Mouse (Mus musculus): ENCODE measurements around the gene Ano7. TPM values are rescaled to one million over a fixed set of nuclear protein-coding genes. Genes with fewer than 3 reads are reported as not detected.

Gene Ano7
- polyA plus RNA-seq, 2 experiments = 2.2 to 4.7 TPM

- no peak for ATAC-seq (ENCODE audit: low FRiP score, low read depth)
- Histone ChIP-seq H3K4me1 (ENCODE audit: control insufficient read depth, insufficient read depth, low read length) (no peaks in the 10 kb centered on the region), H3K27me3 (ENCODE audit: control insufficient read depth, insufficient read depth, low read length) (no peaks in the 10 kb centered on the region), H3K4me2 (replicated peaks; ENCODE audit: low read depth, low read length, severe bottlenecking) (no peak overlapping the region), H3K4me3 (replicated peaks; ENCODE audit: low read length) (no peak overlapping the region), H3K27ac (replicated peaks; ENCODE audit: low read depth, low read length) (no peak overlapping the region), H3K9ac (ENCODE audit: low read depth, low read length, severe bottlenecking) (no peak overlapping the region), H3K9me3 (ENCODE audit: control insufficient read depth, low read length) (no peaks in the 10 kb centered on the region), H3K36me3 (ENCODE audit: control insufficient read depth, insufficient read depth, low read length) (peaks cover 50% of the 10 kb centered on the region)
- WGBS = 92% methylated on average over 6 of the region's 6 CpGs
- no peak for TF ChIP-seq POLR2A (IDR thresholded peaks at IDR 0.05; ENCODE audit: borderline replicate concordance, extremely low read depth, insufficient read depth, insufficient read length)
- no peak for DNase-seq (ENCODE audit: low spot score)
Observed at GRCm38 (mm10) chr1:93365641-93366040, 8.1 kb upstream of the Ano7 start.

GRCm38 (mm10) chr1:93377307-93377706 is 3.6 kb downstream of the Ano7 start:
- H3K9ac ChIP-seq (ENCODE audit: low read depth, low read length, severe bottlenecking) = no peak overlapping the region
- no peak for TF ChIP-seq POLR2A (IDR thresholded peaks at IDR 0.05; ENCODE audit: borderline replicate concordance, extremely low read depth, insufficient read depth, insufficient read length)
- H3K4me3 ChIP-seq (replicated peaks; ENCODE audit: low read length) = no peak overlapping the region
- no peak overlapping the region for H3K4me2 ChIP-seq (replicated peaks; ENCODE audit: low read depth, low read length, severe bottlenecking)
- ATAC-seq (ENCODE audit: low FRiP score, low read depth) (no peak), DNase-seq (ENCODE audit: low spot score) (no peak)
- 67% methylated on average over 5 of the region's 5 CpGs for WGBS
- no peaks in the 10 kb centered on the region for H3K4me1 ChIP-seq (ENCODE audit: control insufficient read depth, insufficient read depth, low read length)
- H3K27ac ChIP-seq (replicated peaks; ENCODE audit: low read depth, low read length) = no peak overlapping the region
- no peaks in the 10 kb centered on the region for H3K27me3 ChIP-seq (ENCODE audit: control insufficient read depth, insufficient read depth, low read length)
- H3K36me3 ChIP-seq (ENCODE audit: control insufficient read depth, insufficient read depth, low read length) = no peaks in the 10 kb centered on the region
- no peaks in the 10 kb centered on the region for H3K9me3 ChIP-seq (ENCODE audit: control insufficient read depth, low read length)

- no peak for DNase-seq (ENCODE audit: low spot score)
- H3K4me1 ChIP-seq (ENCODE audit: control insufficient read depth, insufficient read depth, low read length) = no peaks in the 10 kb centered on the region
- WGBS = 79% methylated on average over 5 of the region's 5 CpGs
- no peak overlapping the region for H3K4me2 ChIP-seq (replicated peaks; ENCODE audit: low read depth, low read length, severe bottlenecking)
- H3K36me3 ChIP-seq (ENCODE audit: control insufficient read depth, insufficient read depth, low read length) = no peaks in the 10 kb centered on the region
- TF ChIP-seq POLR2A (IDR thresholded peaks at IDR 0.05; ENCODE audit: borderline replicate concordance, extremely low read depth, insufficient read depth, insufficient read length) = no peak
- H3K27ac ChIP-seq (replicated peaks; ENCODE audit: low read depth, low read length) = no peak overlapping the region
- no peaks in the 10 kb centered on the region for H3K9me3 ChIP-seq (ENCODE audit: control insufficient read depth, low read length)
- H3K4me3 ChIP-seq (replicated peaks; ENCODE audit: low read length) = no peak overlapping the region
- ATAC-seq (ENCODE audit: low FRiP score, low read depth) = no peak
- no peak overlapping the region for H3K9ac ChIP-seq (ENCODE audit: low read depth, low read length, severe bottlenecking)
- H3K27me3 ChIP-seq (ENCODE audit: control insufficient read depth, insufficient read depth, low read length) = no peaks in the 10 kb centered on the region
Observed at GRCm38 (mm10) chr1:93379117-93379516, 5.4 kb downstream of the Ano7 start.

GRCm38 (mm10) chr1:93387198-93387597 is 13.5 kb downstream of the Ano7 start:
- TF ChIP-seq POLR2A (IDR thresholded peaks at IDR 0.05; ENCODE audit: borderline replicate concordance, extremely low read depth, insufficient read depth, insufficient read length) = no peak
- no peaks in the 10 kb centered on the region for H3K9me3 ChIP-seq (ENCODE audit: control insufficient read depth, low read length)
- H3K4me3 ChIP-seq (replicated peaks; ENCODE audit: low read length) = no peak overlapping the region
- no peak overlapping the region for H3K9ac ChIP-seq (ENCODE audit: low read depth, low read length, severe bottlenecking)
- H3K27me3 ChIP-seq (ENCODE audit: control insufficient read depth, insufficient read depth, low read length) = no peaks in the 10 kb centered on the region
- ATAC-seq (ENCODE audit: low FRiP score, low read depth) = no peak
- H3K36me3 ChIP-seq (ENCODE audit: control insufficient read depth, insufficient read depth, low read length) = no peaks in the 10 kb centered on the region
- 35% methylated on average over 2 of the region's 2 CpGs for WGBS
- DNase-seq (ENCODE audit: low spot score) = no peak
- H3K4me2 ChIP-seq (replicated peaks; ENCODE audit: low read depth, low read length, severe bottlenecking) = no peak overlapping the region
- H3K27ac ChIP-seq (replicated peaks; ENCODE audit: low read depth, low read length) = no peak overlapping the region
- H3K4me1 ChIP-seq (ENCODE audit: control insufficient read depth, insufficient read depth, low read length) = no peaks in the 10 kb centered on the region

- no peak overlapping the region for H3K4me3 ChIP-seq (replicated peaks; ENCODE audit: low read length)
- WGBS = 76% methylated on average over 2 of the region's 2 CpGs
- no peaks in the 10 kb centered on the region for H3K9me3 ChIP-seq (ENCODE audit: control insufficient read depth, low read length)
- H3K4me2 ChIP-seq (replicated peaks; ENCODE audit: low read depth, low read length, severe bottlenecking) = no peak overlapping the region
- no peaks in the 10 kb centered on the region for H3K4me1 ChIP-seq (ENCODE audit: control insufficient read depth, insufficient read depth, low read length)
- H3K9ac ChIP-seq (ENCODE audit: low read depth, low read length, severe bottlenecking) = no peak overlapping the region
- DNase-seq (ENCODE audit: low spot score) (no peak), ATAC-seq (ENCODE audit: low FRiP score, low read depth) (no peak)
- no peak for TF ChIP-seq POLR2A (IDR thresholded peaks at IDR 0.05; ENCODE audit: borderline replicate concordance, extremely low read depth, insufficient read depth, insufficient read length)
- H3K27me3 ChIP-seq (ENCODE audit: control insufficient read depth, insufficient read depth, low read length) = no peaks in the 10 kb centered on the region
- no peaks in the 10 kb centered on the region for H3K36me3 ChIP-seq (ENCODE audit: control insufficient read depth, insufficient read depth, low read length)
- H3K27ac ChIP-seq (replicated peaks; ENCODE audit: low read depth, low read length) = no peak overlapping the region
Observed at GRCm38 (mm10) chr1:93388906-93389305, 15.2 kb downstream of the Ano7 start.
